Comparison of ENCODE assay signal across 38 mouse cellular contexts in the genomic region with DNA sequence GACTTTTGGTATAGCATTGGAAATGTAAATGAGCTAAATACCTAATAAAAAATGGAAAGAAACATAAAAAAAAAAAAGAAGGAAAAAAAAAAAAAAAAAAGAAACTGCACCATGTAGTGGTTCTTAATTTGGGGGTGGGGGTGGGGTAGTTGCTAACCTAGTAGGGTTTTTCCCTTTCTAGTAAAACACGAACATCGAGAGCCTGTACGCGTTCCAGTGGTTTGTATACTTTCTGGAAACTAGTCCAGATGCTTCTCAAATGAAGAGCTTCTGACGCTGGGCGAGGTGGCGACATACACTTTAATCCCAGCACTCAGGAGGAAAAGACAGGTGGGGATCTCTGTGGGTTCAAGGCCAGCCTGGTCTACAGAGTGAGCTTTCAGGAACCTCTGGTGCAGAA. TPM values are rescaled to one million over a fixed set of nuclear protein-coding genes. Genes with fewer than 3 reads are reported as not detected.
"Had no signal": no experiment of that assay in that cellular context is flagged by ENCODE, and none has a peak within 500 bp of the region (broad histone marks: within the 10 kb centered on the region; RNA-seq: fewer than 3 reads in every experiment).

No protein-coding gene starts in this region.

- H3K27ac ChIP-seq: limb, embryonic 10.5 days; limb, embryonic 12.5 days; limb, embryonic 13.5 days; limb, embryonic 15.5 days; liver, embryonic 12.5 days; liver, embryonic 13.5 days; liver, embryonic 14.5 days; liver, embryonic 15.5 days; lung, embryonic 15.5 days; macrophage; midbrain, embryonic 10.5 days; midbrain, embryonic 12.5 days; midbrain, embryonic 13.5 days; midbrain, embryonic 15.5 days had no signal

- H3K9ac ChIP-seq: limb, embryonic 12.5 days; limb, embryonic 13.5 days; limb, embryonic 15.5 days; liver, embryonic 12.5 days; liver, embryonic 13.5 days; liver, embryonic 14.5 days; liver, embryonic 15.5 days; liver, postnatal 0 days; lung, embryonic 14.5 days; lung, embryonic 15.5 days; midbrain, embryonic 12.5 days; midbrain, embryonic 13.5 days; midbrain, embryonic 15.5 days had no signal

- H3K27me3 ChIP-seq: limb, embryonic 12.5 days; limb, embryonic 13.5 days; limb, embryonic 15.5 days; liver, embryonic 12.5 days; liver, embryonic 13.5 days; liver, embryonic 15.5 days; lung, embryonic 15.5 days; megakaryocyte, embryonic 14.5 days; midbrain, embryonic 12.5 days; midbrain, embryonic 13.5 days; midbrain, embryonic 15.5 days had no signal

- H3K9me3 ChIP-seq: limb, embryonic 10.5 days; limb, embryonic 12.5 days; limb, embryonic 13.5 days; limb, embryonic 15.5 days; liver, embryonic 12.5 days; liver, embryonic 13.5 days; liver, embryonic 15.5 days; lung, embryonic 15.5 days; megakaryocyte, embryonic 14.5 days; midbrain, embryonic 10.5 days; midbrain, embryonic 12.5 days; midbrain, embryonic 13.5 days; midbrain, embryonic 15.5 days had no signal

- DNase-seq: left cerebral cortex, postnatal 4 days; liver; liver, embryonic 13.5 days; liver, postnatal 0 days; lung, adult 18-20 months; lung, adult 2 months; lung, embryonic 14.5 days; lung, postnatal 10 days; lung, postnatal 14 days; lung, postnatal 36 days; lung, postnatal 4 days; midbrain, embryonic 14.5 days had no signal

- H3K36me3 ChIP-seq: limb, embryonic 10.5 days; limb, embryonic 12.5 days; limb, embryonic 13.5 days; limb, embryonic 15.5 days; lung, embryonic 15.5 days; midbrain, embryonic 10.5 days; midbrain, embryonic 12.5 days; midbrain, embryonic 13.5 days; midbrain, embryonic 15.5 days had no signal

- H3K4me3 ChIP-seq: limb, embryonic 10.5 days; limb, embryonic 12.5 days; limb, embryonic 13.5 days; limb, embryonic 15.5 days; liver, embryonic 12.5 days; liver, embryonic 13.5 days; liver, embryonic 15.5 days; lung, embryonic 15.5 days; megakaryocyte, embryonic 14.5 days; midbrain, embryonic 10.5 days; midbrain, embryonic 12.5 days; midbrain, embryonic 13.5 days; midbrain, embryonic 15.5 days; myocyte had no signal

- H3K4me2 ChIP-seq: limb, embryonic 12.5 days; limb, embryonic 13.5 days; limb, embryonic 15.5 days; liver, embryonic 11.5 days; liver, embryonic 12.5 days; liver, embryonic 13.5 days; liver, embryonic 15.5 days; lung, embryonic 14.5 days; lung, embryonic 15.5 days; midbrain, embryonic 11.5 days; midbrain, embryonic 12.5 days; midbrain, embryonic 13.5 days; midbrain, embryonic 15.5 days had no signal

RNA-seq across cellular contexts. Expression of a gene that starts 41.0 kb away (rescaled TPM):
- total RNA-seq: liver, adult 2 months; megakaryocyte progenitor cell, adult 5-6 weeks; megakaryocyte, adult 5-6 weeks; megakaryocyte-erythroid progenitor cell, adult 5-6 weeks; monocyte, adult 5-6 weeks had no signal
- polyA plus RNA-seq: limb, embryonic 10.5 days; limb, embryonic 11.5 days; limb, embryonic 12.5 days; liver, adult 2 months; liver, embryonic 11.5 days; liver, embryonic 12.5 days; liver, embryonic 13.5 days; liver, embryonic 14.5 days; liver, embryonic 16.5 days; liver, postnatal 0 days; lung, embryonic 14.5 days; lung, embryonic 16.5 days; lung, postnatal 0 days; macrophage; midbrain, embryonic 10.5 days; midbrain, embryonic 11.5 days; midbrain, embryonic 12.5 days; midbrain, embryonic 13.5 days had no signal
